Mouse (Mus musculus): Measurements from ENCODE around the gene Slc30a7.

The Slc30a7 gene

GRCm38 (mm10) chr3:115992588-115992987 is 14.6 kb downstream of the Slc30a7 start:
- DNase-seq (ENCODE audit: low read depth in 1 of 2, low spot score in 2 of 2), result no peak

- no peak for DNase-seq (ENCODE audit: low read depth in 1 of 2, low spot score in 2 of 2)
Measured at GRCm38 (mm10) chr3:115992103-115992502, 15.1 kb downstream of the Slc30a7 start.

GRCm38 (mm10) chr3:115985183-115985892 is 21.9 kb downstream of the Slc30a7 start:
- DNase-seq (ENCODE audit: low read depth in 1 of 2, low spot score in 2 of 2), result no peak

GRCm38 (mm10) chr3:115984653-115985052 is 22.6 kb downstream of the Slc30a7 start:
- no peak for DNase-seq (ENCODE audit: low read depth in 1 of 2, low spot score in 2 of 2)

- no peak for DNase-seq (ENCODE audit: low read depth in 1 of 2, low spot score in 2 of 2)
Measured at GRCm38 (mm10) chr3:115983217-115983616, 24.0 kb downstream of the Slc30a7 start.

GRCm38 (mm10) chr3:115979000-115979399 is 28.2 kb downstream of the Slc30a7 start:
- no peak for DNase-seq (ENCODE audit: low read depth in 1 of 2, low spot score in 2 of 2)

- no peak for DNase-seq (ENCODE audit: low read depth in 1 of 2, low spot score in 2 of 2)
Measured at GRCm38 (mm10) chr3:115974995-115975394, 32.2 kb downstream of the Slc30a7 start.

GRCm38 (mm10) chr3:115974228-115974627 is 33.0 kb downstream of the Slc30a7 start:
- no peak for DNase-seq (ENCODE audit: low read depth in 1 of 2, low spot score in 2 of 2)

- DNase-seq (ENCODE audit: low read depth in 1 of 2, low spot score in 2 of 2), result no peak
Measured at GRCm38 (mm10) chr3:115971891-115972646, 35.1 kb downstream of the Slc30a7 start.

- DNase-seq (ENCODE audit: low read depth in 1 of 2, low spot score in 2 of 2), result no peak
Measured at GRCm38 (mm10) chr3:115971045-115971785, 36.0 kb downstream of the Slc30a7 start.

GRCm38 (mm10) chr3:115968745-115969530 is 38.3 kb downstream of the Slc30a7 start:
- no peak for DNase-seq (ENCODE audit: low read depth in 1 of 2, low spot score in 2 of 2)

GRCm38 (mm10) chr3:115964071-115964470 is 43.1 kb downstream of the Slc30a7 start:
- no peak for DNase-seq (ENCODE audit: low read depth in 1 of 2, low spot score in 2 of 2)

GRCm38 (mm10) chr3:115963597-115963996 is 43.6 kb downstream of the Slc30a7 start:
- DNase-seq (ENCODE audit: low read depth in 1 of 2, low spot score in 2 of 2), result no peak

- no peak for DNase-seq (ENCODE audit: low read depth in 1 of 2, low spot score in 2 of 2)
Measured at GRCm38 (mm10) chr3:115962028-115962415, 45.2 kb downstream of the Slc30a7 start.

GRCm38 (mm10) chr3:115961311-115962027 is 45.7 kb downstream of the Slc30a7 start:
- no peak for DNase-seq (ENCODE audit: low read depth in 1 of 2, low spot score in 2 of 2)

- DNase-seq (ENCODE audit: low read depth in 1 of 2, low spot score in 2 of 2), result no peak
Measured at GRCm38 (mm10) chr3:115957223-115957622, 50.0 kb downstream of the Slc30a7 start.

GRCm38 (mm10) chr3:115953088-115953487 is 54.1 kb downstream of the Slc30a7 start:
- DNase-seq (ENCODE audit: low read depth in 1 of 2, low spot score in 2 of 2), result no peak

- no peak for DNase-seq (ENCODE audit: low read depth in 1 of 2, low spot score in 2 of 2)
Measured at GRCm38 (mm10) chr3:115952356-115952755, 54.9 kb downstream of the Slc30a7 start.

- DNase-seq (ENCODE audit: low read depth in 1 of 2, low spot score in 2 of 2), result no peak
Measured at GRCm38 (mm10) chr3:115951221-115951620, 56.0 kb downstream of the Slc30a7 start.

All from monocyte, adult 2 months (primary cell).